Mouse (Mus musculus) CH12.LX (cell line): ENCODE results near the gene Ankrd12.

ENCODE experiments used
- CHD1 ChIP-seq: IDR thresholded peaks from 2 replicates; pipeline ENCODE4 v1.6.1; 2012; ENCODE audit warnings: low read depth, low read length, improper control_type of control experiment, inconsistent platforms
- CHD2 ChIP-seq: IDR thresholded peaks from 2 replicates; pipeline ENCODE4 v1.6.1; 2011; ENCODE audit warnings: low read length, improper control_type of control experiment
- CTCF ChIP-seq, 2 experiments: IDR thresholded peaks in 1 of 2; conservative IDR thresholded peaks in 1 of 2; 2 replicates each; pipeline ENCODE4 v1.5.1; 2011 to 2012; ENCODE audit warnings: low read depth in 2 of 2, low read length in 2 of 2, improper control_type of control experiment in 1 of 2, inconsistent platforms in 1 of 2, mild to moderate bottlenecking in 1 of 2, moderate library complexity in 1 of 2
- E2F4 ChIP-seq: IDR thresholded peaks from 2 replicates; pipeline ENCODE4 v1.6.1; 2011; ENCODE audit warnings: low read depth, low read length, improper control_type of control experiment; ENCODE audit not compliant: insufficient replicate concordance
- EP300 ChIP-seq: IDR thresholded peaks from 2 replicates; pipeline ENCODE4 v1.6.1; 2011; ENCODE audit warnings: low read length, improper control_type of control experiment
- JUN ChIP-seq: IDR thresholded peaks from 2 replicates; pipeline ENCODE4 v1.6.1; 2011; ENCODE audit warnings: low read depth, mild to moderate bottlenecking, low read length, improper control_type of control experiment, moderate library complexity; ENCODE audit not compliant: insufficient read depth
- JUND ChIP-seq: conservative IDR thresholded peaks from 2 replicates; pipeline ENCODE4 v1.6.1; 2011; ENCODE audit warnings: low read depth, low read length, improper control_type of control experiment
- MAX ChIP-seq: IDR thresholded peaks from 2 replicates; pipeline ENCODE4 v1.6.1; 2011; ENCODE audit warnings: low read length, improper control_type of control experiment
- MAZ ChIP-seq: IDR thresholded peaks from 2 replicates; pipeline ENCODE4 v1.6.1; 2012; ENCODE audit warnings: low read depth, mild to moderate bottlenecking, inconsistent platforms, low read length, improper control_type of control experiment, moderate library complexity
- POLR2A ChIP-seq: IDR thresholded peaks from 2 replicates; pipeline ENCODE4 v1.6.1; 2011; ENCODE audit warnings: low read depth, mild to moderate bottlenecking, improper control_type of control experiment, low read length
- POLR2AphosphoS2 ChIP-seq: IDR thresholded peaks from 2 replicates; pipeline ENCODE4 v1.6.1; 2011; ENCODE audit warnings: low read depth, low read length, improper control_type of control experiment
- RCOR1 ChIP-seq: conservative IDR thresholded peaks from 2 replicates; pipeline ENCODE4 v1.6.1; 2012; ENCODE audit warnings: low read depth, mild to moderate bottlenecking, inconsistent platforms, low read length, improper control_type of control experiment
- USF2 ChIP-seq: conservative IDR thresholded peaks from 2 replicates; pipeline ENCODE4 v1.6.1; 2011; ENCODE audit warnings: low read depth, low read length, improper control_type of control experiment
- ZC3H11A ChIP-seq: IDR thresholded peaks from 2 replicates; pipeline ENCODE4 v1.6.1; 2012; ENCODE audit warnings: low read depth, mild to moderate bottlenecking, inconsistent platforms, low read length, improper control_type of control experiment

- TF ChIP-seq CTCF (conservative IDR thresholded peaks at IDR 0.05 in 1 of 2, IDR thresholded peaks at IDR 0.05 in 1 of 2; ENCODE audit: low read depth in 2 of 2, low read length in 2 of 2) (no peak), MAX (no peak), USF2 (no peak), MAZ (no peak), EP300 (no peak), E2F4 (no peak), JUN (no peak), ZC3H11A (no peak), POLR2A (no peak), POLR2AphosphoS2 (no peak), CHD1 (no peak), RCOR1 (no peak), JUND (no peak), CHD2 (no peak)
Observed at GRCm38 (mm10) chr17:65967751-65968150, 109.1 kb downstream of the Ankrd12 start.
